ENCODE assay signal across 8 mouse cellular contexts in genomic region chr14:99894708-99895383, GRCm38 (mm10).
A peak's percentile ranks its signal among the peaks of the same experiment; 100 is the strongest.
DNase-seq lines count a peak whose midpoint lies in the region; ATAC-seq lines count a peak whose summit lies in the region.

No protein-coding gene starts in this region.

- no peak overlapping the region for H3K9ac ChIP-seq in midbrain, embryonic 13.5 days (replicated peaks)

- intact Hi-C loops in left cerebral cortex, postnatal 25 days (cut with DNase I) = loop anchor here (1.0 to 5.0 kb wide), 3 partner anchors 148 to 753 kb away; partner anchors contain the start of gene Klf5

- H3K4me1 ChIP-seq in midbrain, embryonic 13.5 days (replicated peaks) = 0 out of 2 replicates have a peak, but pooled peaks cover 2% of the 10 kb centered on the region

- no peak overlapping the region for H3K4me2 ChIP-seq in midbrain, embryonic 13.5 days (replicated peaks)

- 22% methylated on average over 7 of the region's 7 CpGs for WGBS in midbrain, embryonic 13.5 days

- no peak overlapping the region for H3K27ac ChIP-seq in midbrain, embryonic 13.5 days

- H3K9me3 ChIP-seq in midbrain, embryonic 13.5 days = no peaks in the 10 kb centered on the region

- H3K27me3 ChIP-seq in midbrain, embryonic 13.5 days = no peaks in the 10 kb centered on the region

- DNase-seq in 3T3-L1 (ENCODE audit: low read depth, low spot score) = peak; percentile 85
- peak; percentile 22 to 24 for DNase-seq in gastrocnemius, adult 8-10 months (ENCODE audit: low spot score in 2 of 2)
- peak; percentile 20 for DNase-seq in kidney, adult 11 months
- peak; percentile 82 to 87 for DNase-seq in left cerebral cortex, postnatal 25 days (ENCODE audit: low spot score in 2 of 2)
- peak; percentile 21 to 64 for DNase-seq in spleen, postnatal 4 days (ENCODE audit: low spot score in 2 of 2)

- no peak overlapping the region for H3K4me3 ChIP-seq in midbrain, embryonic 13.5 days (replicated peaks)

- H3K36me3 ChIP-seq in midbrain, embryonic 13.5 days = peaks cover 10% of the 10 kb centered on the region

- peak; percentile 59 for ATAC-seq in activated CD4-positive, CD25-positive, alpha-beta regulatory T cell, adult 4 months
- ATAC-seq in common myeloid progenitor, adult 5-6 weeks (replicated peaks; ENCODE audit: low read depth, poor library complexity, severe bottlenecking) = peak; percentile 99
- ATAC-seq in midbrain, embryonic 13.5 days = peak; percentile 84

Comparison
In these comparisons a context has a peak if more than half of its experiments do, and no peak if none do; other contexts are left out.
1. DNase-seq: peak in every context shown above with its lines; median percentile 85 in 3T3-L1; 84 in left cerebral cortex, postnatal 25 days; 42 in spleen, postnatal 4 days; 23 in gastrocnemius, adult 8-10 months; 20 in kidney, adult 11 months.